Mouse (Mus musculus) lung, adult 2 months (tissue): ENCODE data around the gene Zc3h18.
A peak's percentile ranks its signal among the peaks of the same experiment; 100 is the strongest.

Experiments
- CTCF ChIP-seq: fragments of 200-500 bp; IDR thresholded peaks from 2 replicates; pipeline ENCODE4 v1.5.1; 2011; ENCODE audit warnings: mild to moderate bottlenecking, low read length, control low read depth; ENCODE audit not compliant: insufficient read depth
- POLR2A ChIP-seq: fragments of 200-500 bp; IDR thresholded peaks from 2 replicates; pipeline ENCODE4 v1.6.1; 2011; ENCODE audit warnings: low read depth, mild to moderate bottlenecking, control low read depth, low read length, borderline replicate concordance; ENCODE audit errors: extremely low read depth

- TF ChIP-seq CTCF = no peak
- peak; percentile 40; the same call in 1 of the 2 replicates for TF ChIP-seq POLR2A
These were observed 67.8 kb downstream of the Zc3h18 start for GRCm38 (mm10) chr8:122444058-122444748.
